Mouse (Mus musculus): ENCODE measurements around the gene Macrod2. TPM values are rescaled to one million over a fixed set of nuclear protein-coding genes. Genes with fewer than 3 reads are reported as not detected.

Macrod2 gene
- polyA plus RNA-seq (2015; fragmentation: Nextera tagmentation; extraction: Ambion mirVana): 28.5 and 31.9 TPM in 2 replicates

- Histone ChIP-seq H3K27ac (replicated peaks) (no peak within 1 kb of the TSS), H3K27me3 (ENCODE audit: control insufficient read depth, insufficient read depth, low read length) (no peaks in the 10 kb centered on the region), H3K4me1 (replicated peaks; ENCODE audit: control insufficient read depth, insufficient read depth) (no peaks in the 10 kb centered on the region), H3K9ac (ENCODE audit: low read length) (peak within 1 kb of the TSS; percentile 68), H3K4me2 (replicated peaks; ENCODE audit: low read depth) (peak within 1 kb of the TSS; percentile 92), H3K9me3 (ENCODE audit: control insufficient read depth, low read length) (no peaks in the 10 kb centered on the region), H3K36me3 (ENCODE audit: control insufficient read depth, insufficient read depth, low read length) (no peaks in the 10 kb centered on the region), H3K4me3 (ENCODE audit: low read depth, low read length) (peak within 1 kb of the TSS; percentile 69)
- TF ChIP-seq EP300 (optimal IDR thresholded peaks at IDR 0.05): no peak
- no peak for TF ChIP-seq CTCF (IDR thresholded peaks at IDR 0.05; ENCODE audit: low read depth)
- WGBS: under 1% methylated on average over 32 of the region's 47 CpGs
- peak; percentile 100 for ATAC-seq (ENCODE audit: low FRiP score, low TSS enrichment)
- DNase-seq (ENCODE audit: low spot score): peak; percentile 99
Observed at GRCm38 (mm10) chr2:140395179-140395578, at the start of gene Macrod2. Macrod2 (plus strand) TSS chr2:140395309.

- ATAC-seq (ENCODE audit: low FRiP score, low TSS enrichment): no peak
- 28% methylated on average over 2 of the region's 2 CpGs for WGBS
Observed at GRCm38 (mm10) chr2:140359905-140360304, 35.2 kb upstream of the Macrod2 start.

GRCm38 (mm10) chr2:140364804-140365203 lies 30.3 kb upstream of the Macrod2 start:
- Histone ChIP-seq H3K9me3 (ENCODE audit: control insufficient read depth, low read length) (no peaks in the 10 kb centered on the region), H3K4me3 (ENCODE audit: low read depth, low read length) (no peak overlapping the region), H3K36me3 (ENCODE audit: control insufficient read depth, insufficient read depth, low read length) (no peaks in the 10 kb centered on the region), H3K4me1 (replicated peaks; ENCODE audit: control insufficient read depth, insufficient read depth) (no peaks in the 10 kb centered on the region), H3K9ac (ENCODE audit: low read length) (no peak overlapping the region), H3K4me2 (replicated peaks; ENCODE audit: low read depth) (no peak overlapping the region), H3K27me3 (ENCODE audit: control insufficient read depth, insufficient read depth, low read length) (no peaks in the 10 kb centered on the region), H3K27ac (replicated peaks) (no peak overlapping the region)
- DNase-seq (ENCODE audit: low spot score) (no peak), ATAC-seq (ENCODE audit: low FRiP score, low TSS enrichment) (no peak)
- WGBS: 68% methylated on average over 1 of the region's 1 CpGs
- TF ChIP-seq EP300 (optimal IDR thresholded peaks at IDR 0.05): no peak
- TF ChIP-seq CTCF (IDR thresholded peaks at IDR 0.05; ENCODE audit: low read depth): no peak

More at GRCm38 (mm10) chr2:140359905-140360304, 35.2 kb upstream of the Macrod2 start:
- Histone ChIP-seq H3K9ac (ENCODE audit: low read length) (no peak overlapping the region), H3K27ac (replicated peaks) (no peak overlapping the region), H3K4me2 (replicated peaks; ENCODE audit: low read depth) (no peak overlapping the region), H3K4me1 (replicated peaks; ENCODE audit: control insufficient read depth, insufficient read depth) (no peaks in the 10 kb centered on the region), H3K4me3 (ENCODE audit: low read depth, low read length) (no peak overlapping the region), H3K36me3 (ENCODE audit: control insufficient read depth, insufficient read depth, low read length) (no peaks in the 10 kb centered on the region), H3K9me3 (ENCODE audit: control insufficient read depth, low read length) (no peaks in the 10 kb centered on the region), H3K27me3 (ENCODE audit: control insufficient read depth, insufficient read depth, low read length) (no peaks in the 10 kb centered on the region)
- no peak for DNase-seq (ENCODE audit: low spot score)
- TF ChIP-seq EP300 (optimal IDR thresholded peaks at IDR 0.05) (no peak), CTCF (IDR thresholded peaks at IDR 0.05; ENCODE audit: low read depth) (no peak)

GRCm38 (mm10) chr2:140389525-140389924 lies 5.6 kb upstream of the Macrod2 start, which contains the start of gene Sel1l2:
Sel1l2 (minus strand) TSS chr2:140389706.
- Histone ChIP-seq H3K36me3 (ENCODE audit: control insufficient read depth, insufficient read depth, low read length) (no peaks in the 10 kb centered on the region), H3K4me1 (replicated peaks; ENCODE audit: control insufficient read depth, insufficient read depth) (no peaks in the 10 kb centered on the region), H3K9me3 (ENCODE audit: control insufficient read depth, low read length) (no peaks in the 10 kb centered on the region), H3K27ac (replicated peaks) (no peak within 1 kb of the TSS), H3K4me3 (ENCODE audit: low read depth, low read length) (no peak within 1 kb of the TSS), H3K9ac (ENCODE audit: low read length) (no peak within 1 kb of the TSS), H3K27me3 (ENCODE audit: control insufficient read depth, insufficient read depth, low read length) (no peaks in the 10 kb centered on the region), H3K4me2 (replicated peaks; ENCODE audit: low read depth) (no peak within 1 kb of the TSS)
- TF ChIP-seq CTCF (IDR thresholded peaks at IDR 0.05; ENCODE audit: low read depth): no peak
- no peak for TF ChIP-seq EP300 (optimal IDR thresholded peaks at IDR 0.05)
- 44% methylated on average over 4 of the region's 4 CpGs for WGBS
- no peak for DNase-seq (ENCODE audit: low spot score)
- no peak for ATAC-seq (ENCODE audit: low FRiP score, low TSS enrichment)

GRCm38 (mm10) chr2:140395744-140396231 lies 679 bp downstream of the Macrod2 start:
- ATAC-seq (ENCODE audit: low FRiP score, low TSS enrichment) (peak; percentile 76), DNase-seq (ENCODE audit: low spot score) (peak; percentile 65)
- Histone ChIP-seq H3K9me3 (ENCODE audit: control insufficient read depth, low read length) (no peaks in the 10 kb centered on the region), H3K27ac (replicated peaks) (no peak overlapping the region), H3K4me3 (ENCODE audit: low read depth, low read length) (peak overlapping the region; percentile 69), H3K4me2 (replicated peaks; ENCODE audit: low read depth) (peak overlapping the region; percentile 92), H3K9ac (ENCODE audit: low read length) (peak overlapping the region; percentile 68), H3K36me3 (ENCODE audit: control insufficient read depth, insufficient read depth, low read length) (no peaks in the 10 kb centered on the region), H3K4me1 (replicated peaks; ENCODE audit: control insufficient read depth, insufficient read depth) (no peaks in the 10 kb centered on the region), H3K27me3 (ENCODE audit: control insufficient read depth, insufficient read depth, low read length) (no peaks in the 10 kb centered on the region)
- TF ChIP-seq EP300 (optimal IDR thresholded peaks at IDR 0.05) (no peak), CTCF (IDR thresholded peaks at IDR 0.05; ENCODE audit: low read depth) (no peak)
- WGBS: under 1% methylated on average over 14 of the region's 58 CpGs

GRCm38 (mm10) chr2:140425844-140426243 lies 30.7 kb downstream of the Macrod2 start:
- Histone ChIP-seq H3K9ac (ENCODE audit: low read length) (no peak overlapping the region), H3K4me1 (replicated peaks; ENCODE audit: control insufficient read depth, insufficient read depth) (no peaks in the 10 kb centered on the region), H3K9me3 (ENCODE audit: control insufficient read depth, low read length) (no peaks in the 10 kb centered on the region), H3K27me3 (ENCODE audit: control insufficient read depth, insufficient read depth, low read length) (no peaks in the 10 kb centered on the region), H3K4me3 (ENCODE audit: low read depth, low read length) (no peak overlapping the region), H3K27ac (replicated peaks) (no peak overlapping the region), H3K36me3 (ENCODE audit: control insufficient read depth, insufficient read depth, low read length) (no peaks in the 10 kb centered on the region), H3K4me2 (replicated peaks; ENCODE audit: low read depth) (no peak overlapping the region)
- no peak for DNase-seq (ENCODE audit: low spot score)
- no peak for ATAC-seq (ENCODE audit: low FRiP score, low TSS enrichment)
- no peak for TF ChIP-seq EP300 (optimal IDR thresholded peaks at IDR 0.05)
- TF ChIP-seq CTCF (IDR thresholded peaks at IDR 0.05; ENCODE audit: low read depth): no peak

Measured in stomach, postnatal 0 days (tissue).